Mouse (Mus musculus) CD4-positive naive resting alpha-beta T cell, adult 57 days (primary cell): ENCODE data around the gene Dync2h1. TPM values are rescaled to one million over a fixed set of nuclear protein-coding genes. Genes with fewer than 3 reads are reported as not detected.

ENCODE experiments used
- total RNA-seq: library from RNA; stranded (reverse); gene quantifications from one replicate; pipeline ENCODE4 v1.2.4, GENCODE M21; 2023

Gene Dync2h1
- total RNA-seq: 4.8 TPM

GRCm38 (mm10) chr9:7184172-7184896 lies at the start of gene Dync2h1, which contains the start of gene Dcun1d5:
Gene Dync2h1 (minus strand): TSS chr9:7184446.
Gene Dcun1d5 (plus strand): TSS chr9:7184520.

Other genes with a start within 250 kb of the Dync2h1 start
- gene Dcun1d5, start 74 bp upstream of the Dync2h1 start, total RNA-seq: 59.5 TPM
- not detected for gene Mmp13, start 88.1 kb upstream of the Dync2h1 start, total RNA-seq
- gene Mmp12, start 159.9 kb upstream of the Dync2h1 start, total RNA-seq: 0.95 TPM
- gene Mmp1b, start 203.6 kb upstream of the Dync2h1 start, total RNA-seq: not detected